Mouse (Mus musculus) layer of hippocampus, adult 8-10 months (tissue): ENCODE results near the gene Gm8882. TPM values are rescaled to one million over a fixed set of nuclear protein-coding genes. Genes with fewer than 3 reads are reported as not detected.
"Not testable (repeated sequence)": the region's sequence is repeated elsewhere in the genome, so short reads cannot be mapped to it uniquely, and the experiment has no call there.

Experiments
- DNase-seq, 2 experiments: peaks; one replicate each; pipeline ENCODE4 v3.0.0; 2022; ENCODE audit warnings: low spot score in 2 of 2
- total RNA-seq, 4 experiments: library from RNA; stranded (reverse); gene quantifications; 2 replicates each; pipeline ENCODE4 v1.2.4; 2022

Gm8882 gene
- not detected for total RNA-seq

GRCm38 (mm10) chr6:132364034-132364433, at the start of gene Gm8882:
TSS of gene Gm8882 (minus strand) at chr6:132364134.
- DNase-seq = not testable (repeated sequence)

- not testable (repeated sequence) for DNase-seq
These were observed 49.3 kb downstream of the Gm8882 start, which contains the start of gene Prpmp5 for GRCm38 (mm10) chr6:132314657-132315056. TSS of gene Prpmp5 (minus strand) at chr6:132314757.

Other genes starting within 250 kb of the Gm8882 start
- gene Prb1, start 153.6 kb downstream of the Gm8882 start, total RNA-seq = not detected
- gene Prpmp5, start 49.4 kb downstream of the Gm8882 start, total RNA-seq = not detected
- not detected for gene Prh1, start 205.7 kb upstream of the Gm8882 start, total RNA-seq
- gene Prp2, start 231.8 kb upstream of the Gm8882 start, total RNA-seq = not detected